Mouse (Mus musculus): ENCODE results near the gene Rbbp4. TPM values are rescaled to one million over a fixed set of nuclear protein-coding genes. Genes with fewer than 3 reads are reported as not detected.

The Rbbp4 gene
- total and polyA plus RNA-seq, 2 experiments from 2014 or later, result 83.2 to 234 TPM

DNA sequence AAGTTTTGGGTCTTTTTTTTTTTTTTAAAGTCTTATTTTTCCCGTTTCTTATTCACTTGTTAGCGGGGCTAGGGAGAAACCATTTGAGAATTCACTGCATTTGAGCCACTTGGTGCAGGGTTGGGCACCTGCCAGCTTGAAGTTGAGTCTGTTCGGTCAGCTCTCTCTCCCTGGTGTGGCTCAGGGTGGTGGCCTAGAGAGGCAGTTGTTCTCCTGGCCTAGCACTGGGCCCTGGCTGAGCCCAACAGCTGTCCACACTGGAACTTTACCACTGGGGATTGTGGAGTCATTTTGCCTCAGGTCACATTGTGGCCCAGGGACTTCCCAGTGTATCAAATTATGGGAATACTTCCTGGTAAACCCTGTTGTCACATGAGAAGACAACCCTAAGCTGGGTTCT is 47.1 kb downstream of the Rbbp4 start:
- Histone ChIP-seq H3K4me1 (ENCODE audit: insufficient read depth, low read length) (peaks cover 3% of the 10 kb centered on the region; the same call in 1 of the 2 replicates), H3K36me3 (ENCODE audit: insufficient read depth, low read length) (no peaks in the 10 kb centered on the region), H3K27me3 (ENCODE audit: insufficient read depth, low read length) (no peaks in the 10 kb centered on the region), H3K4me3 (ENCODE audit: low read length) (peak overlapping the region; percentile 51), H3K4me2 (ENCODE audit: low read depth, low read length) (peak overlapping the region; percentile 91), H3K9ac (replicated peaks; ENCODE audit: low read length) (no peak overlapping the region), H3K27ac (no peak overlapping the region), H3K9me3 (ENCODE audit: low read length) (no peaks in the 10 kb centered on the region)
- 37% methylated on average over 3 of the region's 3 CpGs for WGBS
- DNase-seq (ENCODE audit: low spot score) (no peak), ATAC-seq (no peak)
- no peak for TF ChIP-seq CTCF (IDR thresholded peaks at IDR 0.05; ENCODE audit: low read depth)

DNA sequence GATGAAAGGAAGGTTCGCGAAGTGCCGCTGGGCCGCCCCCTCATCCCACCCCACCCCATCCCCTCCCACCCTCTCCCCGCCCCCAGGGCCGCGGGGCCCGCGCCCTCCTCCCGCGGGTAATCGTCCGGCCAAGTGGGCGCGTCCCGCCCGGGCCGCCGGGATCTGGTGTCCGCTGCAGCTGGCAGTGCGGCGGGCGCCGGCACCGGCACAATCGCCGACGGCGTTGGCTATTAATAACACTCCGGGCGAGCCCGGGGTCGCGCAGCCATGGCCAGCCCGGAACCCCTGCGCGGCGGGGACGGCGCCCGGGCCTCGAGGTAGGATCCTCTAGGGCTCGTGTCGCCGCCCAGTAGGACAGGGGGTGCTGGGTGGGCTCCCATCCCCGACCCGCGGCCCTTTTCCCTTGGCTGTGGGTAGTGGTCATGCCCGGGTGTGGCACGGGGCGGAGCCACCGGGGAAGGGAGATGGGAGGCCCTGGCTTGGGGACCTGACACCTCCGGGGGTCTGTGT is 47.6 kb downstream of the Rbbp4 start, which contains the start of gene Sync:
Gene Sync (plus strand): TSS at position 146 of the 510 bp plus-strand sequence.
- no peak within 1 kb of the TSS for H3K27ac ChIP-seq

DNA sequence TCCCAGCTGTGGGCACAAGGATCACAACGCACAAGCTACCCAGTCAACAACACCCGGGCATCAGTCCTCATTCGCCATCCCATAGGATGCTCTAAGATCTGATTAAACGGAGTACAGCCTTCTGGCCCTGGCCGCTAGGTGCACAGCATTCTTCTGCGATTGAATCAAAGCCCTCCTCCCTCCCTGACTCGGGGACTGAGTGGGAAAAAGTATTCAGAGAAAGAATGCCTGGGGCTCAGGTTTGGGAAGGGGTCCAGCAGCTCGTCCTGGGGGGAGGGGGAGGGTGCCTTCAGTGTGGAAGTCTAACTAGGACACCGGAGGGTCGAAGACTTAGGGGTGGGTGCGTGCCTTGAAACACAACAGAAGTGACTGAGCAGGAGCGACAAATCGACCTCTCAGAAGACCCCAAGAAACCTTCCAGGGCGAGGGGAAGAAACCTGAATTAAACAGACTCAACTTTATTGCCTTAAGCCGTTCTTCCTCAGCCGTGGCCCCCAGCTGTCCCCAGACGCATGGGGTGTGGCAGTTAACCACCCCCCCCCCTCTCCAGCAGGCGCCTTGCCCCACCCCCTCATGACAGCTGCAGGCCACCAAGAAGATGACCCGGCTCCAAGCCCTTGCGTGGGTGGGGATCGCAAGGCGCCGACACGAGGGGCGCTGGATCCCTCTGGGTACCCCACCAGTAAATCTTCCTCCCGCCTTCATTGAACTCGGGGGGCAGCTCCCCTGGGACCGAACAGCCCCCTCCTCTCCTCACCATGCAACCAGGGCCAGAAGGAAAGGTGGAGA is 48.3 kb downstream of the Rbbp4 start:
- peak; percentile 50 for DNase-seq (ENCODE audit: low spot score)
- H3K9me3 ChIP-seq (ENCODE audit: low read length), result no peaks in the 10 kb centered on the region
- H3K36me3 ChIP-seq (ENCODE audit: insufficient read depth, low read length), result no peaks in the 10 kb centered on the region
- H3K27ac ChIP-seq, result no peak overlapping the region
- peak overlapping the region; percentile 91 for H3K4me2 ChIP-seq (ENCODE audit: low read depth, low read length)
- peak overlapping the region; percentile 51 for H3K4me3 ChIP-seq (ENCODE audit: low read length)
- ATAC-seq, result peak; percentile 62
- peaks cover 3% of the 10 kb centered on the region; the same call in 1 of the 2 replicates for H3K4me1 ChIP-seq (ENCODE audit: insufficient read depth, low read length)
- no peaks in the 10 kb centered on the region for H3K27me3 ChIP-seq (ENCODE audit: insufficient read depth, low read length)
- peak overlapping the region; percentile 56 for H3K9ac ChIP-seq (replicated peaks; ENCODE audit: low read length)
- TF ChIP-seq CTCF (IDR thresholded peaks at IDR 0.05; ENCODE audit: low read depth), result peak; percentile 57
- WGBS, result 3% methylated on average over 27 of the region's 28 CpGs

More for the DNA sequence above, 47.6 kb downstream of the Rbbp4 start, which contains the start of gene Sync:
- ATAC-seq, result peak; percentile 48; the same call in 1 of the 2 replicates
- peak within 1 kb of the TSS; percentile 56 for H3K9ac ChIP-seq (replicated peaks; ENCODE audit: low read length)
- peaks cover 3% of the 10 kb centered on the region; the same call in 1 of the 2 replicates for H3K4me1 ChIP-seq (ENCODE audit: insufficient read depth, low read length)
- no peaks in the 10 kb centered on the region for H3K27me3 ChIP-seq (ENCODE audit: insufficient read depth, low read length)
- peak; percentile 40 for DNase-seq (ENCODE audit: low spot score)
- peak within 1 kb of the TSS; percentile 91 for H3K4me2 ChIP-seq (ENCODE audit: low read depth, low read length)
- no peaks in the 10 kb centered on the region for H3K9me3 ChIP-seq (ENCODE audit: low read length)
- no peaks in the 10 kb centered on the region for H3K36me3 ChIP-seq (ENCODE audit: insufficient read depth, low read length)
- WGBS, result under 1% methylated on average over 48 of the region's 53 CpGs
- H3K4me3 ChIP-seq (ENCODE audit: low read length), result peak within 1 kb of the TSS; percentile 51
- no peak for TF ChIP-seq CTCF (IDR thresholded peaks at IDR 0.05; ENCODE audit: low read depth)

DNA sequence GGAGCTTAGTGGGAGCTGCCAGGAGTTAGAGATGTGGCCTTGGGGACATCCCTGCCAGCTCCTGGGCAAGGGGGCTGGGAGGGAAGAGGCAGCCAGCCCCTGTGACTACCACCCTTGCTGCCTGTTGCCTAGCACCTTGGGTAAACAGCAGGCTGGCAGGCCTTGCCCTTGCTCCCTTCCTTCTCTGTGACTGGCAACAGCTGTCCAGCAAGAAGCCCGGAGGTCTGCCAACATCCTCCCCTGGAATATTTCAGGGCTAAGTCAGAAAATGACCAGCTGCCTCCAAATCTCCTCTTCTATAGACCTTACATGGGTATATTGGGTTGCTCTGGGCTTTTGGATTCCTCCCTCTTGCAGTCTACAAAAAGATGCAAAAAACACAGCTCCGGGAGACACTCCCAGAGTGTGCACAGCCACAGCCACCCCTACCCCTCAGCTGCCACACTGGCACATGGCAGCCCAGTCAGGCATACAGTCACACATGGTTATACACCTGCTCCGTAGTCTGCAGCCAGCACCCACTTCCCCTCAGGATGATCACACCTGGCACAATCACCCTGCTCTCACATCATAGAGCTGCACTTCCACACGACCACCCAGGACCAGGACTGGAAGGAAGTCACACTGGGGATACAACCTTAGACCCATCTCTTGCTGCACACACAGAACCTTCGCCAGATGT is 49.0 kb downstream of the Rbbp4 start:
- no peak for TF ChIP-seq CTCF (IDR thresholded peaks at IDR 0.05; ENCODE audit: low read depth)
- no peak for DNase-seq (ENCODE audit: low spot score)
- Histone ChIP-seq H3K9ac (replicated peaks; ENCODE audit: low read length) (no peak overlapping the region), H3K36me3 (ENCODE audit: insufficient read depth, low read length) (no peaks in the 10 kb centered on the region), H3K4me2 (ENCODE audit: low read depth, low read length) (peak overlapping the region; percentile 91), H3K9me3 (ENCODE audit: low read length) (no peaks in the 10 kb centered on the region), H3K27me3 (ENCODE audit: insufficient read depth, low read length) (no peaks in the 10 kb centered on the region), H3K27ac (no peak overlapping the region), H3K4me3 (ENCODE audit: low read length) (no peak overlapping the region), H3K4me1 (ENCODE audit: insufficient read depth, low read length) (peaks cover 3% of the 10 kb centered on the region; the same call in 1 of the 2 replicates)
- 41% methylated on average over 5 of the region's 5 CpGs for WGBS
- ATAC-seq, result peak; percentile 59

DNA sequence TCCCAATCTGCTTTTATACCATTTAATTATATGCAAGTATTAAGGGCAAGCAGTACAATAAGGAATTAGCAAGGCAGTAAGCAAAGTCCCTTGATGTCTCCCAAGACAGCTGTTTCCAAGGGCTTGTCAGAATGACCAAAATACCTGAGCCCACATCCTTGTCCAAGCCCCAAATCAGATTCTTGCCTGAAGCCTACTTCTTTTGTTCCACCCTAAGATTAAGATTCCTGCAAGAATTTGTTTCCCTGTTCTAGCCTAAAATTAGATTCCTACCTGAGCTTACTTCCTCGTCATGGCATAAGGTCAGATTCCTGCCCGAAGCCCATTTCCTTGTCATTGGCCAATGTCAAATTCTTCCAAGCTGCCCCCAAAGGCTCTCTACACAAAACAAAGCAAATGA is 50.5 kb downstream of the Rbbp4 start:
- H3K4me2 ChIP-seq (ENCODE audit: low read depth, low read length), result no peak overlapping the region
- DNase-seq (ENCODE audit: low spot score), result no peak
- H3K27me3 ChIP-seq (ENCODE audit: insufficient read depth, low read length), result no peaks in the 10 kb centered on the region
- WGBS, result 91% methylated on average over 2 of the region's 2 CpGs
- H3K4me1 ChIP-seq (ENCODE audit: insufficient read depth, low read length), result peaks cover 3% of the 10 kb centered on the region; the same call in 1 of the 2 replicates
- no peak overlapping the region for H3K27ac ChIP-seq
- H3K36me3 ChIP-seq (ENCODE audit: insufficient read depth, low read length), result no peaks in the 10 kb centered on the region
- no peak overlapping the region for H3K9ac ChIP-seq (replicated peaks; ENCODE audit: low read length)
- no peak for TF ChIP-seq CTCF (IDR thresholded peaks at IDR 0.05; ENCODE audit: low read depth)
- H3K9me3 ChIP-seq (ENCODE audit: low read length), result no peaks in the 10 kb centered on the region
- H3K4me3 ChIP-seq (ENCODE audit: low read length), result no peak overlapping the region
- no peak for ATAC-seq

DNA sequence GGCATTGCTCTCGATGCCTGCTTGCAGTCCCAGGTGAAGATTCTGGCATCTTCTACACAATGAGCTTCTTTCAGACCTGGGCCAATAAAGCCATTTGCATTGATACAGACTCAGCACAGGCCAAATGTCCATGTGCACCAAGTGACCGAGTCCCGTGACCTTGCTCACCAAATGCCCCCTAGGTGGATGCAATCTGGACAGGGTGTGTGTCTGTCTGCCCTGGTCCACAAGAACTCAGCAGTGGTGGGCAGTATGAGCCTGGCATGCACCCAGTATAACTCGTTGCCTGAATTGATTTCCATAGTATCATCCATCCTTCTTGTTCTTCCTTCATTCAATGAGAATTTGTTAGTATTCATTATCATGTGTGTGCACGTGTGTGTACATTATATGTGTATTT is 51.9 kb downstream of the Rbbp4 start:
- no peak overlapping the region for H3K9ac ChIP-seq (replicated peaks; ENCODE audit: low read length)
- WGBS, result 77% methylated on average over 5 of the region's 5 CpGs
- H3K4me1 ChIP-seq (ENCODE audit: insufficient read depth, low read length), result peaks cover 3% of the 10 kb centered on the region; the same call in 1 of the 2 replicates
- DNase-seq (ENCODE audit: low spot score) (no peak), ATAC-seq (no peak)
- no peak for TF ChIP-seq CTCF (IDR thresholded peaks at IDR 0.05; ENCODE audit: low read depth)
- no peaks in the 10 kb centered on the region for H3K36me3 ChIP-seq (ENCODE audit: insufficient read depth, low read length)
- no peaks in the 10 kb centered on the region for H3K9me3 ChIP-seq (ENCODE audit: low read length)
- H3K27me3 ChIP-seq (ENCODE audit: insufficient read depth, low read length), result no peaks in the 10 kb centered on the region
- H3K4me3 ChIP-seq (ENCODE audit: low read length), result no peak overlapping the region
- no peak overlapping the region for H3K4me2 ChIP-seq (ENCODE audit: low read depth, low read length)
- no peak overlapping the region for H3K27ac ChIP-seq

Measured in hindbrain, postnatal 0 days (tissue).